Mouse (Mus musculus) liver, embryonic 12.5 days (tissue): ENCODE measurements around the gene Rere. TPM values are rescaled to one million over a fixed set of nuclear protein-coding genes. Genes with fewer than 3 reads are reported as not detected.
"Not testable (repeated sequence)": the region's sequence is repeated elsewhere in the genome, so short reads cannot be mapped to it uniquely, and the experiment has no call there.

ENCODE experiments used
- ATAC-seq: fragments of 200-750 bp; cut with Nextera tagmentation; 2 replicates; pipeline ENCODE4 v1.8.0; 2017; ENCODE audit warnings: moderate number of reproducible peaks, mild to moderate bottlenecking, moderate library complexity
- H3K27ac ChIP-seq: fragments of 300-500 bp; sonication (generic); 2 replicates; pipeline ENCODE4 v1.5.1; 2016; ENCODE audit warnings: mild to moderate bottlenecking
- H3K27me3 ChIP-seq: fragments of 300-500 bp; sonication (generic); replicated peaks from 2 replicates; pipeline ENCODE4 v1.6.1; 2016; ENCODE audit warnings: mild to moderate bottlenecking, moderate library complexity
- H3K36me3 ChIP-seq: fragments of 300-500 bp; sonication (generic); 2 replicates; pipeline ENCODE4 v1.6.1; 2016; ENCODE audit warnings: mild to moderate bottlenecking, moderate library complexity
- H3K4me1 ChIP-seq: fragments of 300-500 bp; sonication (generic); 2 replicates; pipeline ENCODE4 v1.6.1; 2016
- H3K4me2 ChIP-seq: fragments of 300-500 bp; sonication (generic); 2 replicates; pipeline ENCODE4 v1.6.1; 2016; ENCODE audit warnings: mild to moderate bottlenecking, moderate library complexity
- H3K4me3 ChIP-seq: fragments of 300-500 bp; sonication (generic); 2 replicates; pipeline ENCODE4 v1.5.1; 2016; ENCODE audit warnings: mild to moderate bottlenecking, moderate library complexity
- H3K9ac ChIP-seq: fragments of 300-500 bp; sonication (generic); 2 replicates; pipeline ENCODE4 v1.6.1; 2016; ENCODE audit warnings: mild to moderate bottlenecking, moderate library complexity
- H3K9me3 ChIP-seq: fragments of 300-500 bp; sonication (generic); replicated peaks from 2 replicates; pipeline ENCODE4 v1.6.1; 2016; ENCODE audit warnings: mild to moderate bottlenecking, moderate library complexity
- WGBS: fragments of 180-500 bp; shearing (Covaris S2); methylation state at CpG from one replicate; pipeline ENCODE4 v1.1.7; 2016; ENCODE audit not compliant: insufficient replicate concordance; 5-methylcytosine and 5-hydroxymethylcytosine counted together
- polyA plus RNA-seq: library from polyadenylated mRNA; unstranded; fragments of >200 nt; fragmentation: Nextera tagmentation; extraction: Ambion mirVana; gene quantifications from 2 replicates; pipeline ENCODE4 v1.2.1, GENCODE M21; 2016

Rere gene
- polyA plus RNA-seq, 1 experiment from 2014 or later, result 11.6 TPM

DNA sequence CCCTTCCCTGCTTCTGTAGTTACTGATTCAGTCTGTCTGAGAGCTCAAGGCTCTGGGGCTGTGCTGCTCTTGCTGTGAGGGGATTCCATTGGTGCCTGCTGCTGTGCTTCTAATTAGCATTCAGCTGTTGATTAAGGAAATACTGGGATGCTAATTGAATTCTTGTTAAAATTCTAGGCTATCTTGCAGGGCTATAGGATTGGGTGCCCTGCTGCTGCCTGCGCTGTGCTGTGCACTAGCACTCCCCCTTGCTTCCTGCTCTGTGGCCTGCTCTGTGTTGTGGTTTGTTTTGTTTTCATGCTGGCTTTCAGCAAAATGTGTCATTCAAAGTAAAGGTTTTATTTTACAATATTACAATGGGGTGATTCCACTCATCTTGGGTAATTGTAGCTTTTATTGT is 258.4 kb downstream of the Rere start:
- WGBS, result 88% methylated on average over 1 of the region's 1 CpGs
- peaks cover 20% of the 10 kb centered on the region for H3K4me1 ChIP-seq
- no peaks in the 10 kb centered on the region for H3K27me3 ChIP-seq
- no peak overlapping the region for H3K9ac ChIP-seq
- H3K9me3 ChIP-seq, result no peaks in the 10 kb centered on the region
- no peak overlapping the region for H3K4me2 ChIP-seq
- ATAC-seq, result no peak
- H3K27ac ChIP-seq, result no peak overlapping the region
- peaks cover 38% of the 10 kb centered on the region for H3K36me3 ChIP-seq
- H3K4me3 ChIP-seq, result no peak overlapping the region

DNA sequence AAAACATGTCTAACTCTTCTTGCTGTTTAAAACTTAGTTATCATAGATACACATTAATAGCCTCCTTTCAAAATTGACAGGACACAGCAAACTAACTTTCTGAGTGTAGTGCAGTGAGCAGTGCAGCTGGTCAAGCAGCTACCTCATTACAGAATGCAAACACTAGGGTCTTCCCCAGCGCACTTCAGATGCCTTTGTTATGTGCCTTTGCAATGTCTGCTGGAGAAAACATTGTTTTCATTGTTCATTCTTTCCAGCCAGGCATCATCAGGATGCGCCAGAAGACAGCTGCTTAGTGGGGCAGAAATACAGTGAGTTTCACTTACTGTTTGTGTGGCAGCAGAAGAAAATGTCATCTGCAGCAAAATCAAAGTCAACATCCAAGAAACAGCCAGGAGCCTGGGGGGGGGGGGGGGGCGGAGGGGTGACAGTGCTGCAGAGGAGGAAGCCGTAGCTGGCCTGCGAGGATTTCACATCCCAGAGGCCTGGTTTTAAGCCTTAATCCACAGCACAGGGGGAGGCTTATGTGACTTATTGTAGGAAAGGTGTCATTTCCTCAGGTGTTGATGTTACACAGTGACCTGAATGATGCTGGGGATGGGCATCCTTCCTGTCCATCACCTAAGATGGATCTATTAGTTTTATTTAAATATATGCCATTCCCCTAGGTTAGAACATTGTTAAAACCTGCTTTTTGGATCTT is 259.1 kb downstream of the Rere start:
- Histone ChIP-seq H3K27me3 (no peaks in the 10 kb centered on the region), H3K36me3 (peaks cover 33% of the 10 kb centered on the region), H3K9me3 (no peaks in the 10 kb centered on the region), H3K9ac (no peak overlapping the region), H3K27ac (no peak overlapping the region), H3K4me2 (no peak overlapping the region), H3K4me1 (peaks cover 27% of the 10 kb centered on the region), H3K4me3 (no peak overlapping the region)
- 75% methylated on average over 5 of the region's 5 CpGs for WGBS
- no peak for ATAC-seq

DNA sequence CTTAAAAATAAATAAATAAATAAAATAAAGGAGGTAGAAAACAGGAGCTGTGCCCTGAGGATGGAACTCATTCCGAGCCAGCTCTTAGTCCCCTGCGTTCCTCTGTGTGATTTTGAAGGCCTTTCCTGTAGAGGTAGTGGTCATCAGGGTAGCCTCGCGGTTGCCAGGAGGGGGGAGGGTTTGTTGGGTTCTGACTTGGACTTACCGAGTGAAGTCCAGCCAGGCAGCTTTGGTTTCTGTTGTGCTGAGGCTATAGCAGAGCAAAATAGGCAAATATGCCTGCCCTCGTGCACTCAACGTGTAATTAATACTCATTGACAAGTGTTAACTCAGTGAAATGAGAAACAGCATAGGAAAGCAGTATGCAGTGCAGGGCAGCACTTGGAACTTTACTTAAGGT is 262.8 kb downstream of the Rere start:
- WGBS, result 36% methylated on average over 7 of the region's 7 CpGs
- ATAC-seq, result peak; percentile 6; the same call in 1 of the 2 replicates
- H3K27ac ChIP-seq, result peak overlapping the region; percentile 64

DNA sequence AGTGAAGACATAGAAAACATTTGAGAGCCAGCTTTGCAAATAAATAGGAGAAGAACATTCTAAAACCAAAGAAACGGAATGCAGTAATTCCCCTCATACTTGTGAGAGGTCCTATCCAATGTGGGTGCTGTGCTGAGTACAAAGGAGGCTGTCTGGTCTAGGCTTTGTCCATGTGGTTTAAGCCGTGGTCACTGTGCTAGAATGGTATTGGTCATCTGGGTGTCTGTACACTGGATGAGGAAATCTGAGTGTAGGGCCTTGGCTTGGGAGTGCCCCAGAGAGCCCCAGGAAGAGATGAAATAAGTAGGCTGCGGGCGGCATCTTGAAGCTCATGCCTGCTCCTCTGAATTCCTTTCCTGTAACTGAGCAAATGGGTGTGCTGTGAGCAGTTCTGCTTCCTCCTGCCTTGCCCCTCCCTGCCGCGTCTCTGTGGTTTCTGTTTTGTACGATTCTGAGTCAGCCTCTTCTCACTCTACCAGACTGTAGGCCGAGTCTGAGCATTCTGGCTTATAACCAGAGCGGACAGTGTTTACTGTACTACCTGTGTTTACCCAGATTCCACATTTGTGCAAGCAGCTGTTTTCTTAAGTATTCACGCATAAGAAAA is 263.3 kb downstream of the Rere start:
- H3K27me3 ChIP-seq, result no peaks in the 10 kb centered on the region
- ATAC-seq, result peak; percentile 86
- peak overlapping the region; percentile 18 for H3K4me3 ChIP-seq
- H3K36me3 ChIP-seq, result peaks cover 14% of the 10 kb centered on the region
- peak overlapping the region; percentile 64 for H3K27ac ChIP-seq
- H3K9me3 ChIP-seq, result no peaks in the 10 kb centered on the region
- 21% methylated on average over 10 of the region's 10 CpGs for WGBS
- H3K4me1 ChIP-seq, result peaks cover 31% of the 10 kb centered on the region
- H3K4me2 ChIP-seq, result peak overlapping the region; percentile 59
- H3K9ac ChIP-seq, result peak overlapping the region; percentile 40; the same call in 1 of the 2 replicates

More for the DNA sequence above, 262.8 kb downstream of the Rere start:
- Histone ChIP-seq H3K36me3 (peaks cover 14% of the 10 kb centered on the region), H3K4me1 (peaks cover 31% of the 10 kb centered on the region), H3K4me2 (peak overlapping the region; percentile 59), H3K4me3 (no peak overlapping the region), H3K9ac (peak overlapping the region; percentile 40; the same call in 1 of the 2 replicates), H3K9me3 (no peaks in the 10 kb centered on the region), H3K27me3 (no peaks in the 10 kb centered on the region)

DNA sequence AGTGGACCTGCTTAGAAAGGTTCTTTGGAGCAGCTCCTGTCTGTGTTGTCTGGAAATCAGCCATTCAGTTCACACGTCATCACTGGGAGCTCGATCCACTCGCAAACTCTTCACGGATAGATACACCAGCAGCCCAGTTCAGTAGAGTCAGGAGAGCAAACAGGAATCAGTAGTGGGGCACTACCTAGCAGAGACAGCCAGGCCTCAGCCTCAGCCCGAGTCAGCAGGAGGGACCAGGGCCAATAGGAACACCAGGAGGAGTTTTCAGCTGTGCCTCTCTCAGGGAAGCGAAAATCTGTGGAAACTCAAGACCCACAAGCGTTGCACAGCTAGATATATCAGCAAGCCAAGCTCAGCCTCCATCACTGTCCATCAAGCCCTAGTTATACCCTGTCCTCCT is 264.3 kb downstream of the Rere start:
- no peak for ATAC-seq
- WGBS, result 87% methylated on average over 7 of the region's 7 CpGs
- Histone ChIP-seq H3K9me3 (no peaks in the 10 kb centered on the region), H3K27ac (no peak overlapping the region), H3K4me2 (no peak overlapping the region), H3K4me3 (no peak overlapping the region), H3K4me1 (peaks cover 35% of the 10 kb centered on the region), H3K36me3 (peaks cover 19% of the 10 kb centered on the region), H3K9ac (no peak overlapping the region), H3K27me3 (no peaks in the 10 kb centered on the region)

DNA sequence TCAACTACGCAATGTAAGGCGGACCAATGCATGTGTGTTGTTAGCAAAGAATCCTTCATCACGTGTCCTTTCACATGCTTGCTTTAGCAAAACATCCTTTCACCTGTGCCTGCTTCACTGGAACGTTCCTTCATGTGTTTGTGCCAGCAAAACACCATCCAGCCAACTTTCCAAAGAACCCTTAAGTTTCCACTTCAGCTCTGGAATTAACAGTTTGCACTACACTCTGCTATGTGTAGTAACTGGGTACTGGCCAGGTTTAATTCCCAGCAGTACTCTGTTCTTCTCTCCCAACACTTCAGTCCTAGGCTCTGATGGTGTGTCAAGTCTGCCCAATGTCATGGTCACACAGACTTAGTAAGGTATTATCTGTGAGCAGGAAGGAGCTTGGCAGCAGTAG is 264.9 kb downstream of the Rere start:
- not testable (repeated sequence) for H3K27ac ChIP-seq, H3K27me3 ChIP-seq, H3K4me3 ChIP-seq, H3K9me3 ChIP-seq, H3K4me2 ChIP-seq, ATAC-seq, H3K9ac ChIP-seq
- peaks cover 38% of the 10 kb centered on the region for H3K4me1 ChIP-seq
- peaks cover 19% of the 10 kb centered on the region for H3K36me3 ChIP-seq
- 89% methylated on average over 4 of the region's 4 CpGs for WGBS

DNA sequence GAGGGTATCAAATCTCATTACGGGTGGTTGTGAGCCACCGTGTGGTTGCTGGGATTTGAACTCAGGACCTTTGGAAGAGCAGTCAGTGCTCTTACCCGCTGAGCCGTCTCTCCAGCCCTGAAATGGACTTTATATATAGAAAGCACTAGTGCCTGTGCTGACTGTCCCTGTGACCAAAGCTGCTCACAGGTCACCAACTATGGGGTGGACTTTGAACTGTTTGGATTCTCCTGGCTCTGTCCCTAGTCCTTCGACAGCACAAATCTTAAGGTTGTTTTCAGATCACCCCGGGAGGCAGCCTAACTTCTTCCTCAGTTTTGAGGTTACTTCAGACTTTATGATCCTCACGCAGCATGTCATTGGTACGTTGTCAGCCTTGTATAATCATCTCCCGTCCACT is 267.9 kb downstream of the Rere start:
- H3K4me2 ChIP-seq, result no peak overlapping the region
- peaks cover 19% of the 10 kb centered on the region for H3K36me3 ChIP-seq
- H3K9me3 ChIP-seq, result no peaks in the 10 kb centered on the region
- no peak overlapping the region for H3K27ac ChIP-seq
- H3K4me3 ChIP-seq, result no peak overlapping the region
- no peaks in the 10 kb centered on the region for H3K27me3 ChIP-seq
- no peak overlapping the region for H3K9ac ChIP-seq
- WGBS, result 82% methylated on average over 9 of the region's 9 CpGs
- ATAC-seq, result no peak
- peaks cover 44% of the 10 kb centered on the region for H3K4me1 ChIP-seq

DNA sequence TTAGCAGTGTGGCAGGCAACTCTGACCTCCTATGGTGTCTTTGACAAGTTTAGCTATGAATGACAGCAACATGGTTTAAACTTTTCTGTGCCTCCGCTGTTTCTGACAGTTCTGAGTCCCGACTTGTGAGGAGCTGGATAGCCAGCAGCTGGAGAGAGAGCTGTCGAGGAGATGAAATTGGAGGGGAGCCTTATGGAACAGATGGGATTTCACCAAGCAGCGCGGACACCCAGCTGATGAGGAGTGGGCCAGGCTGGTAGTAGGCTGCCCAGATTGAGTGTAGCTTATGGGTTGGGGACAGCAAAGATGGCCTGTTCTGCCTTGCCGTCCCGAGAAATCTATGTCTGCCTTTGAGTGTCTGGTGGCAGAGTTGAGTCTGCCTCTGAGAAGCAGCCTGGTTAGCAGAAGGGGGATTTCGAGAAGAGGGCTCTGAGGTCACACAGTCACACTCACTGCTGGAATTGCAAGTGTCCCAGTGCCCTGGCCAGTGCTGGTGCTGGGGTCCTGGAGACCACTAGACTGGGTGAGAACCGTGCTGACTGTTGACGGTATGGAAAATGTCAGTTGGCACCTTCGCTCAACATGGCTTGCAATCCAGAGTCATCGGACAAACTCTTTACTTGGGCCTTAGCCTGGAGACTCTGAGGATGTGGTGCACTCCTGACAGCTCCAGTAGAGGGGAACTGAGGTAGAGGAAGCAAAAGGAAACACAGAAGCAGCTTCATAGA is 268.7 kb downstream of the Rere start:
- Histone ChIP-seq H3K4me3 (no peak overlapping the region), H3K4me1 (peaks cover 37% of the 10 kb centered on the region), H3K27me3 (no peaks in the 10 kb centered on the region), H3K9me3 (no peaks in the 10 kb centered on the region), H3K36me3 (peaks cover 22% of the 10 kb centered on the region), H3K9ac (no peak overlapping the region), H3K4me2 (no peak overlapping the region), H3K27ac (no peak overlapping the region)
- no peak for ATAC-seq
- WGBS, result 85% methylated on average over 12 of the region's 12 CpGs

DNA sequence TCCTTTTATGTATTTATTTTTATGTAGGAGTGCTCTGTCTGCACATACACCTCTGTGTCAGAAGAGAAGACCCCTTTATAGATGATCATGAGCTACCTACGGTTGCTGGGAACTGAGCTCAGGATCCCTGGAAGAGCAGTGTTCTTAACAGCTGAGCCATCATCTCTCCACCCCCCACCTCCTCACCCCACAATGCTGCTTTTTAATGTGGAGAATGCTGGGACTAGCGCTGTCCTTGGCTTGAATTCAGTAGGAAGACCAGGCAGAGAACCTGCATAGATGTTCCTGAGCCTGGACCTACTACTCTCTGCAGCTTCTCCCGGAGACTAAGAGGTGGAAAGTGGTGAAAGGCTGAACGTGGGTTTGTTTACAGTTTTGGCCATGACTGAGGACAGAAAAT is 269.9 kb downstream of the Rere start:
- H3K27me3 ChIP-seq, result no peaks in the 10 kb centered on the region
- WGBS, result 75% methylated on average over 4 of the region's 4 CpGs
- H3K36me3 ChIP-seq, result peaks cover 16% of the 10 kb centered on the region
- ATAC-seq, result no peak
- H3K9me3 ChIP-seq, result no peaks in the 10 kb centered on the region
- no peak overlapping the region for H3K9ac ChIP-seq
- no peak overlapping the region for H3K4me3 ChIP-seq
- no peak overlapping the region for H3K27ac ChIP-seq
- H3K4me2 ChIP-seq, result no peak overlapping the region
- H3K4me1 ChIP-seq, result peaks cover 40% of the 10 kb centered on the region

DNA sequence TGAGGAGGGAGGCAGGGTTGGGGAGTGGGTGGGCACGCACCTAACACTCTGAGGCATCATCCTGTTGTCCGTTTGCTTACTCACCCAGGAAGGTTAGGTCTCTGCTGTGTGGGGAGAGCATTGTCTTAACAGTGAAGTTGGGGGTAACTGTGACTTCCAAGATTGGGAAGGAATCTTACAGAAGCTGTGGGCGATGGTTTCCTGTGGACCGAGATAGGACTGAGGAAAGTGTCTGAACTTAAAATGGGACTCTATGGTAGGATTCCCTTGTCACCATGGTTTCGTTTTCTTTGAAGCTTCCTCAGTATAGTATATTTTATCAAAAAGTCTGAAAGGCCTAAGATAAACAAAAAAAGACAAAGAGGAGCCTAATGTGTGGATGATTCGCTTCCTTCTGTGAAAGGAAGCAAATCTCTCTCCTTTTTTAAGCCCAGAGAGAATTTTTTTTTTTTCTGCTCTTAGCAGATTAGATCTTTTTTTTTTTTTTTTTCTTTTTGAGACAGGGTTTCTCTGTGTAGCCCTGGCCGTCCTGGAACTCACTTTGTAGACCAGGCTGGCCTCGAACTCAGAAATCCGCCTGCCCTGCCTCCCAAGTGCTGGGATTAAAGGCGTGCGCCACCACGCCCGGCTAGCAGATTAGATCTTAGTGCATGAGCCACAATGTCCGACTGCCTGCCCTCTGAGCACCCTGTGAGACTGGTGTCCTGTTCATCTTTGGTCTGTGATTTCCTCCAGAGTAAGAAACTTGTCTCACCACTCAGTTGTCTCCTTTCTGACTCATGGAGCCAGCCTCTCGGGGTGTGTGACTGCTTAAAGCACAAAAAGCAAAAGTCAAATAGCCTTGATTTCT is 271.5 kb downstream of the Rere start:
- H3K27me3 ChIP-seq, result no peaks in the 10 kb centered on the region
- no peaks in the 10 kb centered on the region for H3K9me3 ChIP-seq
- H3K4me2 ChIP-seq, result no peak overlapping the region
- WGBS, result 25% methylated on average over 15 of the region's 15 CpGs
- no peak overlapping the region for H3K9ac ChIP-seq
- H3K4me3 ChIP-seq, result no peak overlapping the region
- H3K36me3 ChIP-seq, result peaks cover 13% of the 10 kb centered on the region
- H3K4me1 ChIP-seq, result peaks cover 56% of the 10 kb centered on the region
- 0 out of 2 replicates have a peak overlapping the region, but pooled peaks have one; percentile 28 for H3K27ac ChIP-seq
- no peak for ATAC-seq

DNA sequence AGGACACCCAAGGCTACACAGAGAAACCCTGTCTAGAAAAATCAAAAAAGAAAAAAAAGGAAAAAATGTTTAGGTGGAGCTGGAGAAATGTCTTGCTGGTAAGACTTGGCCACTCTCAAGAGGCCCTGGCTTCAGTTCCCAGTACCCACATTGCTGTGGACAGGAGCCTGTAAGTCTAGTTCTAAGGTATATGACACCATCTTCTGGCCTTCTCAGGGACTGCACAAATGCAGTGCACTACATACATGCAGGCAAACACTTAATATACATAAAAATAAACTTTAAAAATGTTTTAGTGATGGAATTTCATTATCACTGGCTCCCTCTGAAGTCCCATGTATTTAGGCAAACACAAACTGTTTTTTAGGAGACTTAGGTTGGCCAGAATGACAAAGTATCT is 274.3 kb downstream of the Rere start:
- peak overlapping the region; percentile 68 for H3K27ac ChIP-seq
- peaks cover 7% of the 10 kb centered on the region for H3K36me3 ChIP-seq
- H3K27me3 ChIP-seq, result no peaks in the 10 kb centered on the region
- H3K9ac ChIP-seq, result no peak overlapping the region
- H3K4me3 ChIP-seq, result no peak overlapping the region
- peaks cover 58% of the 10 kb centered on the region for H3K4me1 ChIP-seq
- no peak for ATAC-seq
- no peaks in the 10 kb centered on the region for H3K9me3 ChIP-seq
- H3K4me2 ChIP-seq, result no peak overlapping the region
